Mouse (Mus musculus) embryo, embryonic 11 days (tissue): ENCODE results near the gene Plxnc1.

ENCODE experiments used
- DNase-seq: peaks from one replicate; pipeline ENCODE4 v3.0.0-alpha.2; 2015

Gene Plxnc1

GRCm38 (mm10) chr10:94864199-94864928 lies 80.3 kb downstream of the Plxnc1 start:
- no peak for DNase-seq

DNA sequence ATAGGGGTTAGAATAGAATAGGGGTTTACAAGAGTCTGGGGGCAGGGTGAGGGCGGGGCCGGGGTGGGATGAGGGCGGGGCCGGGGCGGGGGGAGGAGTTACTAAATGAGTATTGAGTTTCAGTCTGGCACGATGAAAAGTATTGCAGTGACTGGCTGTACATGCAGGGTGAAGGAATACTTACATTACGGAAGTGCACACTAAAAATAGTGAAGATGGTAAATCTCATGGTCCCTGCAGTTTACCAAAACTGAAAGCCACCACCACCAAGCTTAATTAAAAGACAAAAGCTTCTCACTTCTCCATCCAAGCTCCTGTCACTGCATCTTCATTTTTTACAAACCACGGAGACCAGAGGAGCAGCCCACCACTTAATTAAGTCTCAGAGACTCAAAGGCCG lies 81.4 kb downstream of the Plxnc1 start:
- DNase-seq = no peak

- no peak for DNase-seq
Observed at GRCm38 (mm10) chr10:94860870-94861269, 83.8 kb downstream of the Plxnc1 start.

- no peak for DNase-seq
Observed at GRCm38 (mm10) chr10:94858277-94859033, 86.2 kb downstream of the Plxnc1 start.

DNA sequence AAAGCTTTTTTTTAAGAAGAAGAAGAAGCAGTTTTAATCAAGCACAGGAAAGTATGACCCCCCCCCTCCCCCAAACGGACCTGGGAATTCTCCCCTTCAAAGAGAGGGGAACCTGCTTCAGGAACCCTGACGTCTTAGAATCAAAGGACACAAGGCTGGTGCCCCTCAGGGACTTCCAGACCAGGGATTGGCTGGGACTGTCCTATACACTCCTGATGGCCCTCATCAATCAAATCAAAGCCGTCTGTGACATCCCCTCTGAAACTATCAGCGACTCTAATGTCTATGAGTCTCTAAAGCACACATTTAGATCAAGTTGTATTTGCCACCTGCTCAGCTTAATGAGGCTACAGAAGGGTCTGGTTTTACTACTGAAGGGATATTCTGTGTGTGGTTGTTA lies 94.1 kb downstream of the Plxnc1 start:
- no peak for DNase-seq

DNA sequence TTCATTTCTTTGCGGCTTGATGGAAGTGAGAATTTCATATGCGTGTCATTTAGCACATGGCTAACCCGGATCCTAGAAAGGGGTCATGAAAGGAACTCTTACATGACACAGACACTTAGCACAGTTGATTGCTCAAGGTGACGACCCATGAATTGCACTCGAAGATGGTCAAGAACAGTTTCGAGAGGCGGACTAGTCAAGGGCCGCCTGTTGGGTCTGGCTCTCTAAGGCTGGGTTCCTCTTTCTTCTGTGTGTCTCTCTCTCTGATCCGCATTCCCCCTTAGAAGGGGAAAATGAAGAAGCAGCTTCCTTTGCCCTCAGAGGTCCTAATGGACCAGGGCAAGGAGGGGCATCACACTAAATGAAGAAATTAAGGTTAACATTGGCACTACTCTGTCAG lies 94.7 kb downstream of the Plxnc1 start:
- DNase-seq = no peak

DNA sequence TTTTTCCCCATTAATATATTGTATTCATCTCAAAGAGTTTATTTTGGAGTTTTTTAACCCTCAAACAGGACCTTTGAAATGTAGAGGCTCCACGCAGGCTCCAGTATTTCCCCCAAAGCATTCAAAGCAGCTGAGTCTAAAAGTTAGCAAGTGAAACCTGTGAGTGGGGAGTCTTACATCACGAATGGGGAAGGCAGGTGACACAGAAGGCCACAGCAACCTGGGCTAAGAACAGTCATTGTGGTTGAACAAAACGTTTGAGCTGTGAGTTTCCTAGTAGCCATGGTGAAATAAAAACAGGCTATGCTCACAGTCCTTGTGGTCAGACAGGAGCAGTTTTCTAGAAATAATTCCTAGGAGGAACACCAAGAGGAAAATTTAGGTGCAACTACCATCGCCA lies 95.3 kb downstream of the Plxnc1 start:
- DNase-seq = no peak

- DNase-seq = no peak
Observed at GRCm38 (mm10) chr10:94848344-94848743, 96.3 kb downstream of the Plxnc1 start.

DNA sequence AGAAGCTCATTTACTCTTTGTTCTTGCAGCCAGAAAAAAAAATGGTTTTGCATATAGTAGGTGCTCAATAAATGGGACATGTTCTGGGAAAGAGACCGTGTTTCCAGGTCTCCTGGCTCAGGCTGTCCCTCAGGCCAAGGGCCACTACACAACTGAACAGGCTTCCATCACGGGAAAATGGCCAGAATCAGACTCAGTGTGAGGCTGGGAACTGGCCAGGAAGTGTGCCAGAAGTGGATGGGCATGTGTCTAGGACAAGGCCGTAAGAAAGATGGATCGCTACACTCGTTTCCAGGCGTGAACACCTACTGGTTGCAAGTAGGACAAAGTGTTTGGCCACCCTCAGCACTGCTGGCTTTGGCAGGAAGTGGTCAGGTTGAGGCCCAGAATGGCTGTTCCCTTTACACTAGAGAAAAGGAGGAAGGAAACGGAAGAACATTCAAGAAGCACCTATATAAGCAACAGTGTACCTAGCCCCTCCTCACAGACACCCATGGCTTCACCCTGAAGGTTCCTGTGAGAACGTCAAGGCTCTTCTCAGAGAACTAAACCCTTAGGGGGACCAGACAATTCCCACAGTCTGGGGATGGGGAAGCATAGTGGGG lies 98.0 kb downstream of the Plxnc1 start:
- DNase-seq = no peak

DNA sequence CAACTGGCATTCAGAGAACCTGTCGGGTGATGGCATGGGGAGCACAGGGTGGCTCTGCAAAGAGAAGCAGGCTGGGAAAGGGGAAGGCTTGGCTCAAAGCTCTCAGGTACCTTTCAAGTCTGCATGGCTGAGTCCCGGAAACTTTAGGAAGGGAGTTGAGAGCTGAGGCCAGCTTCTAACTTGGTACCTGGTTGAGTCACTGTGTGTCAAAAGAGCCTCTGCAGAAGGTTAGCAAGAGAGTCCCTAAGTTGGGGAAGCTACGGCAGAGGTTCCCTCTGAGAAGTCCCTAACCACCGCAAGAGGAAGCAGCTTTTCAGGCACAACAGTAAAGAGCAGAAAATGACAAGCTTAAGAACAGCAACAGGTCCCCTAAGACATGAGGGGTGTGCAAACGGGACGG lies 99.9 kb downstream of the Plxnc1 start:
- DNase-seq = no peak

GRCm38 (mm10) chr10:94835874-94836273 lies 108.8 kb downstream of the Plxnc1 start:
- DNase-seq = no peak

GRCm38 (mm10) chr10:94829407-94829806 lies 115.2 kb downstream of the Plxnc1 start:
- DNase-seq = no peak

DNA sequence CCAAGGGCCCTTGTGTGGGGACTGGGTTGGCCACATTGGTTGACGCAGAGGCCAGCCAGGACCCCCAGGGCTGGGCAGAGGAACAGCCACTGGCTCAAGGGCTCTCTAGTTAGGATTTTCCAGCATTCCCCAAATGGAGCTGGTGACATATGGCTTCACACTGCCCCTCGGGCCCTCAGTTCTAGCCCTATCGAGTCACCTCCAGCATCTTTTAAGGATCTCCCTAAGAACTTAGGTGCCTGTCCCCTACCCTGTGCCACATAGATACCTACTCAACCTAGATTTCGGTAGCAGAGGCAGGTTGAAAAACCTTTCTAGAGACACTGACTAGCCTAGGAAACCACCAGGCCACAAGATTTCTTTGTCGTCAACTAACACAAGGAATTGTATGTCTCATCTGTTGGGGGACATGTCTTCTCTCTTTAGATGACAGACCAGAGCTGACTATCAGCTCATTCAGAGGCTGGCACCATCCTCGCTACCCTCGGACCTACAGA lies 115.9 kb downstream of the Plxnc1 start:
- no peak for DNase-seq

GRCm38 (mm10) chr10:94827890-94828733 lies 116.5 kb downstream of the Plxnc1 start:
- DNase-seq = no peak

DNA sequence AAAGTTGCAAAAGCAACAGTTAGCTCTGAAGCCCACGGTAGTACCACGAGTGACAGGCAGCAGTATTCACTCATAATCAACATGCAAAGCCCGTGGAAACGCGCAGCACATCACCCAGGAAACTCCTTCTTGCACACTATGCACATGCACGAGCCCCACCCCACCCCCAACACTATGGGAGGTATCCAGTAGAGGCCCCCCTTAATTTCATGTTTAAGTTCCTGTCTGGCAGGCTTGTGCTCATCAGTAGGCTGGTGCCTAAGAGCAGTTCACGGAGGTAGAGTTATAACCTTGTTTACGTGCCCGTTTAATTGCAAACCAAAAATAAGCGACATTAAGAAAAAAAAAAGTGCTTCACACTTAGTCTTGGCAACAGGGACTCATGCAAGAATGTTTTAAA lies 117.3 kb downstream of the Plxnc1 start:
- DNase-seq = no peak

DNA sequence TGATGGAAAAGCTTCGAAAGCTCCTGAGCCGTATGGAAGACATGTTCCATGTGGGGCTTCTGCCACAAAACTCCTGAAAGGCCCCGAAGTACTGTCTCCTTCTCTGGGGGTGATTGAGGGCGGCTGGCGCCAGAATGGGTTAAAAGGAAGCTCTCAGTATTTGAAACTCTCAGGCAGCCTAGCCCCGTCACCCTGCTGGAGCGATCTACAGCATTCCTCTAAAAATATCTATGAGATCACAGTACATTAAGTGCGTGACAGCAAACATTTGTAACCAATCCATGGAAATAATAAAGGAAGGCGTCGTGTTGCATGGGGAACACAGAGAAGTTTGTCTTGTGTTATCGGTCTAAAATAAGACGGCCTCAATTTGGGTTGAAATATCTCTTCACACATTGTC lies 118.2 kb downstream of the Plxnc1 start:
- DNase-seq = no peak

DNA sequence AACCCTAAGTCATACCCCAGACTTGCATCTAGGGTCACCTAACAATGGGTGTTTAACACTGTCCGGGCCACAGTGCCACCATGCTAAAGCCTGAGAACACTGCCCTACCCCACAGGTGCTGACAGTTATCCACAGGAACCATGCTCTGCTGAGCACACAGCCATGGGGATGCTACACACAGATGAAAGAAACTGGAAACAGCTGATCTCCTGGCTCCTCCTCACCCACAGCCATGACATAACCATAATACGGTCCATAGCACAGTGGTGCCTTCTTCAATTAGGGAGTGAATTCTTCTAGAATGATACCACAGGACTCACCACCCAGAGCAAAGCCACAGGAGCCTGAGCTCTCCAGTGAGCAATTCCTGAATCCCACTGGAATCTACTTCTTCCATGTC lies 118.7 kb downstream of the Plxnc1 start:
- DNase-seq = no peak

DNA sequence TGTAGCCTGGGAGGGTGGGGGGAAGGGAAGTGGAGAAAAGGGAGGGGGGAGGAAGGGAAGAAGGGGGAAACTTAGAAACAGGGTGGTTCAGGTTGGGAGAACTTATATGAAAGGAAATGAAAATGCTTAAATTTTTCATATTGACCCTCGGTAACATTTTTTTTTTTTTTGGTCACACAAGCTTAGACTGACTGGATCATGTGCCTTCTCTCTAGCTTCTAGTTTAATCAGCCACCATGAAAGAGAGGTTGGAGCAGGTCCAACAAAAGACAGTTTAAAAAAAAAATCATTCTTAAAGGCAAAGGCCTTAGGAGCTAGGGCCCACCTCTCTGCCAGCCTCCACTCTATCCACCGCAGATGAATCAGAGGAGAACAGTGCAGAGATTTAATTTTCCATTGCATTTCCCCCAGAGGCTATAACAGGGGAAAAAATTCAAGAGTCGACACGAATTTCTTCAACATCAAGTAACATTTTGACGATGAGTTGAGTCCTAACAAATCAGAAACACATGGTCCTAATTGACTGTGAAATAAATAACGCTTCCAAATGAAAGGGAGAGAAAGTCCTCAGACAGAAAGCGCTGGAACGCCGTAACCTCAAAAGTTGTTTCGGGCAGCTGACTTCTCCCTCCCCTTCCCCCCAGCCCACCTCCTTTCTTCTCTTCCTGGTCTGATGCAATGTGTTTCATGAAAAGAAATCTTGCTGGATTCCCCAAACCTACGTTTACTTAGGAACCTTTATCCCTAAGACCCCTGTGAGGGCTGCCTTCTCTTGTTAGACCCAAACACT lies 120.5 kb downstream of the Plxnc1 start:
- peak; percentile 56 for DNase-seq

GRCm38 (mm10) chr10:94818781-94819665 lies 125.6 kb downstream of the Plxnc1 start:
- peak; percentile 37 for DNase-seq

DNA sequence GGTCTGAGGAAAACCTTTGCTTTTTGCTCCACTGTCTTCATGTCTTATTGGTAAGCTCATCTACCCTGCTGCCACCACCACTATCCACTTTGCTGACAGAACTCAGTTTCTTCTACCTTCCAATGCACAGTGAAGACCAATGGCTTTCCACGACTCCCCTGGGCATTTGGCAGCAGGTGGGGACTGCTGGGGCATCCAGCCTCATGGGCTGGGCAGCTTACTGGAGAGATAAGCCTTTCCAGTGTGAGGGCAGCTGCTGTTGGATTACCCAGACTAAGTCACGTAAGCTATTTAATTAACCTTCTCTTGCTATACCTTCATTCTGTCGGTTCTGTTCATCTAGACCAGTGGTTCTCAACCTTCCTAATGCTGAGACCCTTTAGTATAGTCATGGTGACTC lies 126.5 kb downstream of the Plxnc1 start:
- DNase-seq = no peak
